Mouse (Mus musculus) intestine, postnatal 0 days (tissue): ENCODE measurements around the gene Safb. TPM values are rescaled to one million over a fixed set of nuclear protein-coding genes. Genes with fewer than 3 reads are reported as not detected.
A peak's percentile ranks its signal among the peaks of the same experiment; 100 is the strongest.
"Not testable (repeated sequence)": the region's sequence is repeated elsewhere in the genome, so short reads cannot be mapped to it uniquely, and the experiment has no call there.

ENCODE experiments used
- ATAC-seq: fragments of 200-750 bp; cut with Nextera tagmentation; 2 replicates; pipeline ENCODE4 v1.8.0; 2017; ENCODE audit warnings: mild to moderate bottlenecking, moderate TSS enrichment, moderate library complexity
- H3K27ac ChIP-seq: fragments of 300-500 bp; sonication (generic); 2 replicates; pipeline ENCODE4 v1.5.1; 2014; ENCODE audit warnings: mild to moderate bottlenecking, low read depth, low read length, moderate library complexity
- H3K27me3 ChIP-seq: fragments of 300-500 bp; sonication (generic); replicated peaks from 2 replicates; pipeline ENCODE4 v1.6.1; 2014; ENCODE audit warnings: low read length, mixed read lengths; ENCODE audit not compliant: control insufficient read depth, insufficient read depth
- H3K36me3 ChIP-seq: fragments of 300-500 bp; sonication (generic); 2 replicates; pipeline ENCODE4 v1.6.1; 2014; ENCODE audit warnings: mild to moderate bottlenecking, moderate library complexity; ENCODE audit not compliant: control insufficient read depth, insufficient read depth
- H3K4me1 ChIP-seq: fragments of 300-500 bp; sonication (generic); replicated peaks from 2 replicates; pipeline ENCODE4 v1.6.1; 2014; ENCODE audit warnings: antibody characterized with exemption, low read length, mixed read lengths; ENCODE audit not compliant: control insufficient read depth, insufficient read depth
- H3K4me2 ChIP-seq: fragments of 300-500 bp; sonication (generic); replicated peaks from 2 replicates; pipeline ENCODE4 v1.6.1; 2014; ENCODE audit warnings: low read depth, mild to moderate bottlenecking, moderate library complexity
- H3K4me3 ChIP-seq: fragments of 300-500 bp; sonication (generic); 2 replicates; pipeline ENCODE4 v1.5.1; 2014; ENCODE audit warnings: low read depth, low read length
- H3K9ac ChIP-seq: fragments of 300-500 bp; sonication (generic); 2 replicates; pipeline ENCODE4 v1.6.1; 2014; ENCODE audit warnings: mild to moderate bottlenecking, low read depth, low read length
- H3K9me3 ChIP-seq: fragments of 300-500 bp; sonication (generic); 2 replicates; pipeline ENCODE4 v1.6.1; 2016; ENCODE audit warnings: mixed run types; ENCODE audit not compliant: control insufficient read depth
- CTCF ChIP-seq: sonication (generic); IDR thresholded peaks from 2 replicates; pipeline ENCODE4 v1.5.1; 2016; ENCODE audit warnings: low read depth, mild to moderate bottlenecking, control low read depth, antibody characterized with exemption, moderate library complexity
- WGBS: fragments of 180-500 bp; shearing (Covaris S2); extraction: QIAGEN DNeasy Blood & Tissue Kit; methylation state at CpG from one replicate; pipeline ENCODE4 v1.1.7; 2014; 5-methylcytosine and 5-hydroxymethylcytosine counted together
- polyA plus RNA-seq: library from polyadenylated mRNA; unstranded; fragments of >200 nt; fragmentation: Nextera tagmentation; extraction: Ambion mirVana; gene quantifications from 2 replicates; pipeline ENCODE4 v1.2.1, GENCODE M21; 2015

The Safb gene
- polyA plus RNA-seq, 1 experiment from 2014 or later = 40.0 TPM

DNA sequence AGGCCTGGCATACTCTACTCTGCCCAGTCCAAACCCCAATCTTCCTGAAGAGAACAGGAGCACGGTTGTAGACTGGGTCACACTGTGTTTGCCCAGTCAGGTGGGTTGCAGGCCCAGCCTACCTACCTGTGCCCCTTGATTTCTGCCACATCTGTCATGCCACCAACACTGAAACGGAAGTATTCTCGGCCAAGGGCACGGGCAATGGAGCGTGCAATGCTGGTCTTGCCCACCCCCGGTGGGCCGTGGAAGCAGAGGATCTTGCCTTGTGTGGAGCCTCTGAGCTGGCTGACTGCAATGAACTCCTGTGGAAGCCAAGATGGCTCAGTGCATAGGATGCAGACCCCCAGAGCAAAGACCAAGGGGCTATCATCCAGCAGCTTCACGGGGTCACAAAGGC, 33.0 kb downstream of the Safb start:
- Histone ChIP-seq H3K9ac (no peak overlapping the region), H3K9me3 (no peaks in the 10 kb centered on the region), H3K4me1 (peaks cover 3% of the 10 kb centered on the region; the same call in 1 of the 2 replicates), H3K27me3 (no peaks in the 10 kb centered on the region), H3K27ac (no peak overlapping the region), H3K36me3 (peaks cover 75% of the 10 kb centered on the region), H3K4me3 (no peak overlapping the region), H3K4me2 (no peak overlapping the region)
- no peak for ATAC-seq
- TF ChIP-seq CTCF = no peak
- WGBS = 88% methylated on average over 8 of the region's 8 CpGs

DNA sequence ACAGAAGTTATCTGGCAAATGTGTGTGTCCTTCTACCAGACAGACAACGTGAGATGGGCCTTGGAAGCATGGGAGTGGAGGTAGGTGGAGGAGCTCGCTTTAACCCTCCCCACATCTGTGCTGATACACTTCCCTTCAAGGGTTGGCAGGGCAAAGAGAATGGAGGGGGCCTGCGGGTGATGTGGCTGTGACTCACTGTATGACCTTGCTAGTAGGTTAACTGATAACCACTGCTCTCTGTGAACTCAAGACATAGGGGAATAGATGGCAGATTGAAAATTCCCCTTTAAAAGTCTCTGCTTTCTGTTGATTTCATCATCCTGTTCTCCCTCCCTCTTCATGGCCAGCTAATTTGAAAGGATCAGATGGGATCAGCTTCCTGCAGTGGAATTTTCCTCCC, 40.9 kb downstream of the Safb start:
- H3K9ac ChIP-seq = no peak overlapping the region
- ATAC-seq = no peak
- H3K4me2 ChIP-seq = peak overlapping the region; percentile 93; the same call in 1 of the 2 replicates
- no peak overlapping the region for H3K4me3 ChIP-seq
- no peaks in the 10 kb centered on the region for H3K27me3 ChIP-seq
- peaks cover 27% of the 10 kb centered on the region for H3K36me3 ChIP-seq
- H3K4me1 ChIP-seq = peaks cover 13% of the 10 kb centered on the region; the same call in 1 of the 2 replicates
- H3K9me3 ChIP-seq = no peaks in the 10 kb centered on the region
- WGBS = 54% methylated on average over 3 of the region's 3 CpGs
- H3K27ac ChIP-seq = no peak overlapping the region
- TF ChIP-seq CTCF = no peak

DNA sequence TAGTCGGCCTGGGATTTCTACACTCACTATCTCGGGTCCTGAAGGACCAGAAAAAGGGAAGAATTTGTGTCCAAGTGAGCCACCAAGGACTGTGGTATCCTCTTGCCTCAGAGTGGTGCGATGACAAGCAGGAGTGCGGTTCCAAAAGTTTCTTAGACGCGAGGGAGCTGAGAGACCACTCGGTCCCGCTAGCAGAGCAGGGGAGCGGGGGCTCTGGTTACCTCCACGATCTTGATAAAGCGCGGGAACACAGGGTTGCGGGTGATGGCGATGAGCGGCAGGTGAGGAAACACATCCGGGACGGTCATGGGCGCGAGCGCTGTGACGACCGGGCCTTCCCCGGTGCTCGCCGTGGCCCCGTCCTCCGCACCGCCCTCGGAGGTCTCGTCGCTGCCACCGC, 41.6 kb downstream of the Safb start:
- peak; percentile 1; the same call in 1 of the 2 replicates for ATAC-seq
- Histone ChIP-seq H3K36me3 (peaks cover 20% of the 10 kb centered on the region), H3K9me3 (no peaks in the 10 kb centered on the region), H3K9ac (peak overlapping the region; percentile 75), H3K27ac (no peak overlapping the region), H3K4me1 (peaks cover 13% of the 10 kb centered on the region; the same call in 1 of the 2 replicates), H3K4me3 (peak overlapping the region; percentile 69), H3K4me2 (peak overlapping the region; percentile 93), H3K27me3 (no peaks in the 10 kb centered on the region)
- under 1% methylated on average over 32 of the region's 32 CpGs for WGBS
- no peak for TF ChIP-seq CTCF

DNA sequence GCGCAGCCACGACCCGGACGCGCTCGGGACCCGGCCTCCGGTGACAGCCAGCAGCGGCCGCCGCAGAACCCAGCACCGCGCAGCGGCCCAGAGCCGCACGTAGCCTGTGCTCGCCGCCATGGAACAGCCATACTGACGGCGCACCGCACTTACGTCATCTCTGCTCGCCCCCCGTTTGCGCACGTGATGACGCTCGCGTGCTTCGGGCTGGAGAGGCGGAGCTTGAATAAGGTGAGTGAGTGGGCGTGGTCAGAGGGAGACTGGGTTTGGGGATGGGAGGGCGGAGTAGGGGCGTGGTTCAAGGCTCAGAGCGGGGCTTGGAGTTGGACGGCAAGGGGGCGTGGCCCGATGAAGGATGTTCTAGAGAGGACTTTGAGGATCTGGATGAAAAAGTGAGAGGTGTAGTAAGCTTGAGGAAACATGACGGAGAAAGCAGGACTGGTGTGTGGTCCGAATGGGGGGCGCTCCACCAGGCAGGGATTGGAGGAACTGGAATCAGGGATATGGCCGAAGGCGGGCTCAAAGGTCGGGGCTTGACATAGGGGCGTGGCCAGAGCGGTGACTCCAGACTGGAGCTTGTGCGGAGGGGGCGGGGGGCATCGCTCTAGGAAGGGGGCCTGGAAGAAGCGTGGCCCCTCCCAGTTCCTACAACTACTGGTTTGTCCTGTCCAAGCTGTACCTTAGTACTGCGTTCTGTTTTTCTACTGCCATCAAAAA, 42.3 kb downstream of the Safb start, which contains the start of gene Lonp1:
Lonp1 (minus strand) TSS at position 134 of the 717 bp plus-strand sequence.
- H3K9me3 ChIP-seq = no peaks in the 10 kb centered on the region
- TF ChIP-seq CTCF = no peak; the same call in 1 of the 2 replicates
- H3K4me1 ChIP-seq = peaks cover 13% of the 10 kb centered on the region; the same call in 1 of the 2 replicates
- peak within 1 kb of the TSS; percentile 61 for H3K27ac ChIP-seq
- WGBS = under 1% methylated on average over 51 of the region's 51 CpGs
- H3K27me3 ChIP-seq = no peaks in the 10 kb centered on the region
- peaks cover 16% of the 10 kb centered on the region for H3K36me3 ChIP-seq
- H3K4me2 ChIP-seq = peak within 1 kb of the TSS; percentile 93
- peak within 1 kb of the TSS; percentile 75 for H3K9ac ChIP-seq
- ATAC-seq = peak; percentile 89
- peak within 1 kb of the TSS; percentile 69 for H3K4me3 ChIP-seq

DNA sequence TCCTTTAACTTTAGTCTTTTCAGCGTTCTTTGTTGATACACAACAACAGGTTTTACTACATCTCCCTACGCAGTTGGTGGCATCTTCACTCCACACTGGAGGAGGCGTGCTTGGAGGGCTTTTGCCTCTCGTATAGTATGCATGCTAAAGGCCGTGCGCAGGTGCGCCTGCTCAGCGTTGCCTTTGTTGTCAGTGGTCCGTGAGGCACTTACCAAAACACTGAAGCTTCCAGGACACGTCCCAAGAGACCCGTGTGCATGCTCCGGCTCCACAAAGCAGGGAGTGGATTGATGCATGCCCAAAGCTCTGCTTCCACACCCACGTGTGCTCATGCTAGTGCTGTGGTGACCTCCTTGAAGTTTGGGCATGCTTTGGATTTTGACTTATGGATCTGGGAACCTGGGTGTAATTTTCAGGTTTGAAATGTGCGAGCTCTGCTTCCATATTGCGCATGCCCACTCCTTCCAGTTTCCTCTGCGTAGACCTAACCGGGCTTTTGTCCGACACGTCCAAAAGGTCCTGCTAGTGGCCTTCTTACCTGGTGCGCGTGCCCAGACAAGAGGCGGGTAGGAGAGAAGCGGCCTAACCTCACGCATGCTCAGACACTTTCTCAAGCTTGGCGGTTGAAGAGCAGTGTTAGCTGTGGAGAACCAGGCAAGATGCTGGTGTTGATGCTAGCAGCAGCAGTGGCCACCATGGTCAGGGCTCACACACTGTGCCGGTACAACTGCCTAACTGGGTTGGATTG, 43.1 kb downstream of the Safb start, which contains the start of gene Catsperd:
Catsperd (plus strand) TSS at position 614 of the 748 bp plus-strand sequence.
- Histone ChIP-seq H3K27me3 (no peaks in the 10 kb centered on the region), H3K4me2 (peak within 1 kb of the TSS; percentile 93), H3K4me3 (peak within 1 kb of the TSS; percentile 69), H3K9me3 (no peaks in the 10 kb centered on the region), H3K36me3 (peaks cover 8% of the 10 kb centered on the region), H3K27ac (peak within 1 kb of the TSS; percentile 61), H3K4me1 (peaks cover 13% of the 10 kb centered on the region; the same call in 1 of the 2 replicates), H3K9ac (no peak within 1 kb of the TSS)
- ATAC-seq = peak; percentile 35
- WGBS = 7% methylated on average over 26 of the region's 26 CpGs
- no peak for TF ChIP-seq CTCF

DNA sequence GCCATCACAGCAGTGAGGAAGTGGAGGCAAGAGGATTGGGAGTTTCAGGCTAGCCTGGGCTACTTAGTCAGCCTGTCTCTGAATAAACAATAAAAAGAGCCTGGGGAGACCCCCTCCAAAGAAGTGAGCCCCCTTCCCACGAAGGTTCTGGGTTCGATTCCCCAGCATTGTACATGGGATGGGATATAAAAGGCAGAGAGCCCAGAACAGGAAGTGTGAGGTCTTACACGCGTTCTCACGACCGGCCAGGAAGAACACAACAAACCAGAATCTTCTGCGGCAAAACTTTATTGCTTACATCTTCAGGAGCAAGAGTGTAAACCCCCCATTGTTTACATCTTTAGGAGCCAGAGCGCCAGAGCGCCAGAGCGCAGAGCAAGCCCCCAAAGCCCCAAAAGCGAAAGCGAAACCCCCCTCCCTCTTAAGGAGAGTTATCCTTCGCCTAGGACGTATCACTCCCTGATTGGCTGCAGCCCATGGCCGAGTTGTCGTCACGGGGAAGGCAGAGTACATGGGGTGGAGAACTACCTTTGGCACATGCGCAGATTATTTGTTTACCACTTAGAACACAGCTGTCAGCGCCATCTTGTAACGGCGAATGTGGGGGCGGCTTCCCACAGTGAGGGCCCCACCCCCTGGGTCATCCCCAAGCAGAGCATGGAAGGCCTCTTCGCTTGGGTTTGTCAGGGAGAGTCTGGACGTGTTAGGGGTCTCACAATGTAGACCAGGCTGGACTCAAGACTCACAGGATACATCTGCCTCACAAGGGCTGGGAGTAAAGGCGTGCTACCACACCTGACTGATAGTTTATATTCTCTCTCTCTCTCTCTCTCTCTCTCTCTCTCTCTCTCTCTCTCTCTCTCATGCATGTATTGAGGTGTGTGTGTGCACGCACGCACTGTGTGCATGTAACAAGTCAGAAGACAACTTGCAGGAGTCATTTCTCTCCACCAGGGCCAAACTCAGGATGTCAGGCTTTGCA, 45.5 kb downstream of the Safb start:
- not testable (repeated sequence) for H3K4me3 ChIP-seq, H3K9ac ChIP-seq, H3K27me3 ChIP-seq, H3K9me3 ChIP-seq, H3K27ac ChIP-seq, H3K4me2 ChIP-seq, ATAC-seq, H3K36me3 ChIP-seq
- peaks cover 13% of the 10 kb centered on the region; the same call in 1 of the 2 replicates for H3K4me1 ChIP-seq
- WGBS = 83% methylated on average over 27 of the region's 27 CpGs
